8 mouse cellular contexts compared by ENCODE assay signal in genomic region chr2:6322938-6323521, GRCm38 (mm10). TPM values are rescaled to one million over a fixed set of nuclear protein-coding genes. Genes with fewer than 3 reads are reported as not detected.
DNase-seq lines count a peak whose midpoint lies in the region; ATAC-seq and TF ChIP-seq lines count a peak whose summit lies in the region.

No protein-coding gene starts in this region.

- WGBS in forebrain, embryonic 13.5 days = under 1% methylated on average over 45 of the region's 70 CpGs
- 0% methylated on average over 36 of the region's 70 CpGs for WGBS in lung, postnatal 0 days
- under 1% methylated on average over 70 of the region's 70 CpGs for WGBS in thymus, adult 2 months

- no peaks in the 10 kb centered on the region for H3K27me3 ChIP-seq in G1E (ENCODE audit: insufficient read depth, low read length)
- H3K27me3 ChIP-seq in forebrain, embryonic 13.5 days = no peaks in the 10 kb centered on the region
- H3K27me3 ChIP-seq in lung, postnatal 0 days (replicated peaks; ENCODE audit: insufficient read depth, low read length) = no peaks in the 10 kb centered on the region
- no peaks in the 10 kb centered on the region for H3K27me3 ChIP-seq in thymus, adult 2 months (ENCODE audit: control insufficient read depth, insufficient read depth, low read length)

- no peaks in the 10 kb centered on the region for H3K9me3 ChIP-seq in G1E (replicated peaks)
- H3K9me3 ChIP-seq in forebrain, embryonic 13.5 days (replicated peaks) = no peaks in the 10 kb centered on the region
- H3K9me3 ChIP-seq in lung, postnatal 0 days (ENCODE audit: low read length) = no peaks in the 10 kb centered on the region

- H3K9ac ChIP-seq in forebrain, embryonic 13.5 days = peak overlapping the region; percentile 95
- H3K9ac ChIP-seq in lung, postnatal 0 days (replicated peaks; ENCODE audit: low read depth) = peak overlapping the region; percentile 93

- peaks cover 12% of the 10 kb centered on the region for H3K36me3 ChIP-seq in G1E (replicated peaks)
- no peaks in the 10 kb centered on the region for H3K36me3 ChIP-seq in forebrain, embryonic 13.5 days (ENCODE audit: poor library complexity, severe bottlenecking)
- H3K36me3 ChIP-seq in lung, postnatal 0 days (ENCODE audit: insufficient read depth, low read length) = no peaks in the 10 kb centered on the region
- no peaks in the 10 kb centered on the region for H3K36me3 ChIP-seq in thymus, adult 2 months (ENCODE audit: control insufficient read depth, insufficient read depth, low read length)

- TF ChIP-seq CTCF in G1E (IDR thresholded peaks at IDR 0.05; ENCODE audit: low read depth, low read length) = no peak
- TF ChIP-seq CTCF in lung, postnatal 0 days (IDR thresholded peaks at IDR 0.05) = peak; percentile 44
- no peak for TF ChIP-seq CTCF in thymus, adult 2 months (IDR thresholded peaks at IDR 0.05; ENCODE audit: borderline replicate concordance, control insufficient read depth, extremely low read depth, insufficient read depth, low read length, poor library complexity)

- H3K4me2 ChIP-seq in forebrain, embryonic 13.5 days = peak overlapping the region; percentile 70
- H3K4me2 ChIP-seq in lung, postnatal 0 days (replicated peaks; ENCODE audit: low read depth, low read length) = peak overlapping the region; percentile 80

- H3K4me1 ChIP-seq in G1E (ENCODE audit: insufficient read depth, low read depth, low read length) = peaks cover 32% of the 10 kb centered on the region
- H3K4me1 ChIP-seq in forebrain, embryonic 13.5 days = peaks cover 30% of the 10 kb centered on the region
- H3K4me1 ChIP-seq in lung, postnatal 0 days (ENCODE audit: insufficient read depth, low read depth, low read length) = peaks cover 6% of the 10 kb centered on the region; the same call in 1 of the 2 replicates
- H3K4me1 ChIP-seq in thymus, adult 2 months (replicated peaks; ENCODE audit: control insufficient read depth, insufficient read depth, low read length) = 0 out of 2 replicates have a peak, but pooled peaks cover 2% of the 10 kb centered on the region

- TF ChIP-seq POLR2A in thymus, adult 2 months (IDR thresholded peaks at IDR 0.05; ENCODE audit: control insufficient read depth, extremely low read depth, insufficient read depth, low read length, poor library complexity) = no peak

- peak; percentile 52 for DNase-seq in G1E (ENCODE audit: low spot score)
- peak; percentile 32 for DNase-seq in c-Kit-positive CD71-positive TER-119-negative erythroid progenitor cells, embryonic 14.5 days (ENCODE audit: low read depth)
- DNase-seq in heart, postnatal 25 days (ENCODE audit: low spot score) = peak; percentile 33
- DNase-seq in layer of hippocampus, adult 9-11 months = peak; percentile 34
- DNase-seq in lung, postnatal 0 days (ENCODE audit: low spot score) = peak; percentile 82
- peak; percentile 31 for DNase-seq in ovary, postnatal 10 days (ENCODE audit: low spot score)
- DNase-seq in thymus, adult 2 months = peak; percentile 61

- H3K27ac ChIP-seq in forebrain, embryonic 13.5 days = peak overlapping the region; percentile 96
- H3K27ac ChIP-seq in lung, postnatal 0 days (ENCODE audit: low read length) = peak overlapping the region; percentile 99
- H3K27ac ChIP-seq in thymus, adult 2 months (ENCODE audit: control insufficient read depth, insufficient read depth, low read length) = no peak overlapping the region

- intact Hi-C loops in heart, postnatal 25 days (cut with DNase I) = loop anchor here (2.0 kb wide), 2 partner anchors 66 to 82 kb away; no protein-coding TSS in a partner anchor

- peak overlapping the region; percentile 90 for H3K4me3 ChIP-seq in G1E (ENCODE audit: low read depth, low read length)
- peak overlapping the region; percentile 93 for H3K4me3 ChIP-seq in forebrain, embryonic 13.5 days
- peak overlapping the region; percentile 95 for H3K4me3 ChIP-seq in lung, postnatal 0 days (ENCODE audit: low read depth, low read length)
- peak overlapping the region; percentile 80 for H3K4me3 ChIP-seq in thymus, adult 2 months (ENCODE audit: control insufficient read depth, insufficient read depth, low read length)

- no peak for ATAC-seq in G1E (ENCODE audit: extremely low read depth, insufficient number of reproducible peaks, low FRiP score, poor library complexity, severe bottlenecking)
- peak; percentile 79 for ATAC-seq in forebrain, embryonic 13.5 days
- ATAC-seq in lung, postnatal 0 days = peak; percentile 71

- no peak for TF ChIP-seq EP300 in lung, postnatal 0 days (IDR thresholded peaks at IDR 0.05)

RNA-seq across cellular contexts. Expression of gene Usp6nl, which starts 0.6 kb away (rescaled TPM):
- total RNA-seq in G1E (2014; fragmentation: Nextera tagmentation) (42.7 and 45.3 TPM in 2 replicates), G1E (2017) (17.3 and 17.5 TPM in 2 replicates)
- 17.2 and 20.8 TPM in 2 replicates for polyA plus RNA-seq in G1E (2012)
- polyA plus RNA-seq in forebrain, embryonic 13.5 days (2015; fragmentation: Nextera tagmentation; extraction: Ambion mirVana) = 6.9 and 8.0 TPM in 2 replicates
- 1 to 10 TPM; 6.3 to 6.7 TPM for total RNA-seq in heart, postnatal 25 days (2021)
- polyA plus RNA-seq in lung, postnatal 0 days (2015; fragmentation: Nextera tagmentation; extraction: Ambion mirVana) = 9.5 and 11.0 TPM in 2 replicates
- 7.2 and 8.5 TPM in 2 replicates for polyA plus RNA-seq in thymus, adult 2 months (2012; rRNA removed)

Comparison
In these comparisons a context has a peak if more than half of its experiments do, and no peak if none do; other contexts are left out.
1. DNase-seq: peak in every context shown above with its lines; median percentile 82 in lung, postnatal 0 days; 61 in thymus, adult 2 months; 52 in G1E; 34 in layer of hippocampus, adult 9-11 months; 33 in heart, postnatal 25 days; 32 in c-Kit-positive CD71-positive TER-119-negative erythroid progenitor cells, embryonic 14.5 days; 31 in ovary, postnatal 10 days.